Mouse (Mus musculus) thymus, adult 2 months (tissue): ENCODE data around the gene Chmp2a.

Experiments used
- CTCF ChIP-seq: fragments of 200-500 bp; IDR thresholded peaks from 2 replicates; pipeline ENCODE4 v1.5.1; 2012; ENCODE audit warnings: mild to moderate bottlenecking, control low read depth, low read length, moderate library complexity, borderline replicate concordance; ENCODE audit not compliant: control insufficient read depth, poor library complexity, insufficient read depth; ENCODE audit errors: extremely low read depth
- POLR2A ChIP-seq: fragments of 200-500 bp; IDR thresholded peaks from 2 replicates; pipeline ENCODE4 v1.6.1; 2012; ENCODE audit warnings: mild to moderate bottlenecking, low read length, control low read depth, moderate library complexity; ENCODE audit not compliant: control insufficient read depth, poor library complexity, insufficient read depth; ENCODE audit errors: extremely low read depth

DNA sequence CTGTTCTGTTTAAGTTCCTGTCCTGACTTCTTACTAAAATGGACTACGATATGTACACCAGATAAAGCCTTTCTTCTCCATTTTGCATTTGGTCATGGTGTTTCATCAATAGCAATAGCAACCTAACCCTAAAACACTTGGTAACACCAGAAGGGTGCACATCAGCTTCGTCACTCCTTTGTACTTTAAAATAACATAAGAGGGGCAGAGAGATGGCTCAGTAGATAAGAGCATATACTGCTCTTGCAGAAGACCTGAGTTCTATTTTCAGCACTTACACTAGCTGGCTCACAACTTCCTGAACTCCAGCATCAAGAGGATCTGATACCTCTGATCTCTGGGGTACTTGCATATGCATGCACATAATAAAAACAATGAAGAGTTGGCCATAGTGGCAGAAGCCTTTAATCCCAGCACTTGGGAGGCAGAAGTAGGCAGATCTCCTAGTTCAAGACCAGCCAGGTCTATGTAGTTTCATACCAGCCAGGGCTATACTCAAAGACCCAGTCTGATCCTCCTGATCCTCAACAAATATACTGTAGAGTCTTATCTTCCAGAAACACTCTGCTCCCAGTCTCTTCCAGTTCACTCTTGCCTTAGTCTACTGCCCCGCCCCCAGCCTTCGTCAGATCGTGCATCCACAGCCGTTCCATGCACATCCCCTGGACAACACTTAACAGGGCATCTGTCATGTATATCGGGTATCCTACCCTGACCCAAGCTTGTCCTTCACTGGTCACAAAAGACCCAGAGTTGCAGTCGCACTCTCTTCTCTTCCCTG is 47.0 kb downstream of the Chmp2a start:
- no peak for TF ChIP-seq CTCF
- no peak for TF ChIP-seq POLR2A
